Mouse (Mus musculus): Measurements from ENCODE around the gene 4933414I15Rik. TPM values are rescaled to one million over a fixed set of nuclear protein-coding genes. Genes with fewer than 3 reads are reported as not detected.

The 4933414I15Rik gene
- not detected in 2 replicates for polyA plus RNA-seq (2012; rRNA removed)

DNA sequence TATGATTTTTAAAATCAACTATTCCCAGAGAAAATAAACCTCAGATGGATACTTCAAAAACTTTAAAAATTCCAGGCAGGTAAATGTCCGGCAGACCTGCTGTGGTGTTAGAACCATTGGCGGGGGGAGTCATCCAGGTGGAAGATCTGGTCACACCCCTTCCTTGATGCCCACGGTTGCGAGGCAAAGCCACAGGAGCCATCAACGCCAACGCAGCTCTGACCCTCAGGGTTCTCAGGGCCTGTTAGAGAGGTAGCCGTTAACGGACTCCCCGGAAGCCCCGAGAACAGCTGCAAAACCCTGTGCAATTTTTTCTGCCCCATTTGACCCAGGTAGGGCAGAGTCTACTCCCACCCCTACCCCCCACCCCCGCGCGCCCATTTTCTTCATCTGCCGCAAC is at the start of gene 4933414I15Rik:
4933414I15Rik (minus strand) TSS at position 260 of the 400 bp plus-strand sequence.

DNA sequence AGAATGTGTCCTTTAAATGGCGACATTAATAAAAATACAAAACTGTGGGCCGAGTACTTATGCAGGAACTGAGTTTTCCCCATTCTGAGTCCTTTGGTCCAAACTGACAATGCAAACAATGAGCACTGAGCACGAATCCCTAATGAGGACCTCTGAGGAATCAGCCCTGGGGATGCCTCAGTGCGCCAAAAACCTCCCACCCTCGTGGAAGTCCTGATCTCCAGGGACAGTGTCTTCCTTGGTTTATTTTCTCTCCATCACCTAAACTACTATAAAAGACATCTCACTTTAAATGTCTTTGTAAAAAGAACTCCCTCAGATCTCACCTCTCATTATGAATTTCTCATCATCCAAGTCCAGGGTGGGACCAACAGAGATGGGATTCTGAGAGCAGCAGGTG is 38.1 kb upstream of the 4933414I15Rik start, which contains the start of gene Olfr1377:
Olfr1377 (plus strand) TSS at position 301 of the 400 bp plus-strand sequence.

DNA sequence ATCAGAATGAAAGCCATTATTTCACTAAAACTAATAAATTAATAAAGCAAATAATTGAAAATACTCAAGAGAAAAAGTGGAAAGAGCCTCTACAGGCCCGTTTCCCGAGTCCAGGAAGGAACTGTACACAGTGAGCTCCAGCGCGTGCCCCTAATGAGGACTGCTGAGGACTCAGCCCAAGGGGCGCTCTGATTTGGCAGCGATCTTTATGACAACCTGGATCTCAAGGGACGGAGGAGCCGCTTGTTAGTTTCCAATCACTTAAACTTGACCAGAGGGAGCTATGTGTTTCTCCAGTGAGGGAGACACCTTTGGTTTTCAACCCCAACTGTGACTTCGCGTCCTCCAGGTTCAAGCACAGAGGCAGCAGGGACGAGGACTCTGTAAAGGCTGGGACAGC is 22.7 kb upstream of the 4933414I15Rik start, which contains the start of gene Olfr1378:
Olfr1378 (plus strand) TSS at position 301 of the 400 bp plus-strand sequence.

DNA sequence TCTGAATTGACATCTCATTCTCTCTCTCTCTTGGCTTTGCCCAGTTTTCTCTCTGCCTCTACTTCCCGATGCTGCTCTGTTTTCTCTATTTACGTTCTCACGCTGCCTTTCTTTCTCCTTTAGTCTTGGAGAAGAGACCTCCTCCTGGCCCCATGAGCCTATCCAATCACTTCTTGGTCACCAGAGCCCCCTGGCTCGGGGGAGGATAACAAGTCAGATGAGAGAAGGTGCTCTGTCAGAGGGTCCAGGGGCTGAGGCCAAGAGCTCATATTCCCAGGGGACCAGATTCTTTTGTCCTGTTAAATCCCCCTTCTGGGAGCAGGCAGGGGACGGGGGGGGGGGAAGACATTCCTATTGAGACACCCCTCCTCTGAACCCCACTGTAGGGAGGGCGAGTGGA is 10.1 kb upstream of the 4933414I15Rik start, which contains the start of gene Prop1:
Prop1 (minus strand) TSS at position 101 of the 400 bp plus-strand sequence.

DNA sequence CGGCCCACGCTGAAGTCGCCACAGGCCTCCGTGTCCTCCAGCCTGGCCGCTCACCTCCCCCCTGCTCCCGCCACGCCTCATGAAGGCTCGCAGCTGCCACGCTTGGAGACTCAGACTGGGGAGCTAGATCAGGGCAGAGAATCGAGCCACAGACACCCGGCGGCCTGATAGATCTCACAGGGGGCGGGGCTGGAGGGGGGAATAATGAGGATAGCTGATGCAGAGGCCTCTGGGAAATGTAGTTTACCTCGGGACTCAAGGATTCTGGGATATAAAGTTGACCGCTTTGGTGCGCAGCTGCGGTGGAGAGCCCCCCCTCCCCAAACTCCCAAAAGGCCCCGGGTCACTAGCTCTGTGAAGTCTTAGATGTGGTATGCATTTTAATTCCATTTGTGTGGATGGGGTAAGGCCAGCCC is 12.1 kb downstream of the 4933414I15Rik start, which contains the start of gene Zfp354b:
Zfp354b (minus strand) TSS at position 183 of the 416 bp plus-strand sequence.

DNA sequence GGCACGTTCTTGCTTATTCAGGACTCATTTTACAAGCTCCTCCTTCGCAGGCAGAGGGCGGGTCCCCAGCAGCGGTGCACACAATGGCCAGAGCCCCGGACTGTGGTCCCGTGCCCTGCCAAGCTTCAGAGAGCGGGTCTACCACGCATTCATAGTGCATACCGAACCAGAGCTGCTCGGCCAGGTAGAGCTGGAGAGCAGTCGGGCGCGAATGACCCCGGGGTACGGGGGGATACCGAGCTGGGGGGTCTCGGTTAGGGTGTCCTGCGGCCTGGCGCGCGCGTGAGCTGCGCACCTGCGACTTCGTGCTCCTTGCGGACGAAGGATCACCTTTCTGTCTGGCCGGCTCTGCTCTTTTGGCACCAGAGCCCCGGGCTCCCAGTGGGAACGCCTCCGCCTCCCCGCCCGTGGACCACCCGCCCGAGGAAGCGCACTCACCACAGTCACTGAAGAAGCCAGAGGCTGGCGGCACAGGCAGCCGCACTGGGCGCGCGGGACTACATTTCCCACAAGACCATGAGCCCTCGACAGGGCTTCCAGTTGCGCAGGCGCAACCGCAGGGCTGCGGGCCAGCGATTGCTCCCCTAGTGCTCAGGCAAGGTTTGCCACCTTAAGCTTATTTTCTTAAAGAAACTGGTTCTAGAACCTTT is 27.8 kb downstream of the 4933414I15Rik start, which contains the start of gene Zfp2:
Zfp2 (minus strand) TSS at position 495 of the 650 bp plus-strand sequence.

Other genes starting within 250 kb of the 4933414I15Rik start
- 0.40 and 0.54 TPM in 2 replicates for gene Zfp354c, start 116.0 kb downstream of the 4933414I15Rik start, polyA plus RNA-seq (2012; rRNA removed)
- 0.08 and 0.09 TPM in 2 replicates for gene Zfp879, start 102.2 kb downstream of the 4933414I15Rik start, polyA plus RNA-seq (2012; rRNA removed)
- gene Grm6, start 93.1 kb downstream of the 4933414I15Rik start, polyA plus RNA-seq (2012; rRNA removed), result 0.05 and 0.12 TPM in 2 replicates
- gene Zfp454, start 56.1 kb downstream of the 4933414I15Rik start, polyA plus RNA-seq (2012; rRNA removed), result 0.31 and 0.41 TPM in 2 replicates
- 0.63 and 0.84 TPM in 2 replicates for gene Zfp2, start 27.6 kb downstream of the 4933414I15Rik start, polyA plus RNA-seq (2012; rRNA removed)
- 0.06 and 0.15 TPM in 2 replicates for gene Zfp354b, start 12.1 kb downstream of the 4933414I15Rik start, polyA plus RNA-seq (2012; rRNA removed)
- 0.02 TPM in 1 of 2 replicates, not detected in the other for gene Prop1, start 10.0 kb upstream of the 4933414I15Rik start, polyA plus RNA-seq (2012; rRNA removed)
- not detected in 2 replicates for gene Olfr1378, start 22.8 kb upstream of the 4933414I15Rik start, polyA plus RNA-seq (2012; rRNA removed)
- not detected in 2 replicates for gene Olfr1377, start 38.2 kb upstream of the 4933414I15Rik start, polyA plus RNA-seq (2012; rRNA removed)
- not detected in 2 replicates for gene Olfr51, start 59.8 kb upstream of the 4933414I15Rik start, polyA plus RNA-seq (2012; rRNA removed)
- gene Olfr54, start 70.5 kb upstream of the 4933414I15Rik start, polyA plus RNA-seq (2012; rRNA removed), result not detected in 2 replicates
- gene Olfr1375, start 104.3 kb upstream of the 4933414I15Rik start, polyA plus RNA-seq (2012; rRNA removed), result not detected in 2 replicates
- 0.85 and 1.2 TPM in 2 replicates for gene Zfp354a, start 115.5 kb upstream of the 4933414I15Rik start, polyA plus RNA-seq (2012; rRNA removed)

Measured in liver, embryonic 14 days (tissue).